Mouse (Mus musculus): ENCODE data around the gene Gm20905.
"Not testable (repeated sequence)": the region's sequence is repeated elsewhere in the genome, so short reads cannot be mapped to it uniquely, and the experiment has no call there.

The Gm20905 gene

GRCm38 (mm10) chrY:37259503-37259902, at the start of gene Gm20905:
Gene Gm20905, minus strand, starts transcription at chrY:37259603.
- not testable (repeated sequence) for DNase-seq (ENCODE audit: low read depth, low spot score)
